Mouse (Mus musculus): ENCODE results near the gene Prr12. TPM values are rescaled to one million over a fixed set of nuclear protein-coding genes. Genes with fewer than 3 reads are reported as not detected.

The Prr12 gene
- polyA plus RNA-seq, 1 experiment from 2014 or later: 6.4 TPM

DNA sequence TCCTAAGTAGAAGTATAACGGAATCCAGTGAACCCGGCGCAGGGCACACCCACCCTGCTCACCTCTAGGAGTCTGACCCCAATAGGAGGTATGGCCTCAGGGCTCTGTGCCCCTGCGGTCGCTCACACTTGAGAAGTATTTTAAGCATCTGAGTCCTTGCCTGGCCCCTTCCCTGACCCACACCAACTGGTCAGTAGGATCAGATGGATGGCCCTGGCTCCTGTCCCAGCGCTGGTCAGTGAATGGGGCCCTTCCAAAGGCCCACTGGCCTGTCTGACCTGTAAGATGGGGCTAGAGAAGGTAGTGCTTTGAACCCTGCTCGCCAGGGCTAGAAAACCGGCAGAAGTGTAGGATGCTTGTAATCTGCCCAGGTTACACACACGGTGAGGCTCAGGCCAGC, 11.8 kb downstream of the Prr12 start:
- H3K27ac ChIP-seq (ENCODE audit: low read length): no peak overlapping the region
- H3K9ac ChIP-seq (replicated peaks; ENCODE audit: low read depth): no peak overlapping the region
- H3K4me3 ChIP-seq (ENCODE audit: low read depth, low read length): no peak overlapping the region
- no peak overlapping the region for H3K4me2 ChIP-seq (replicated peaks; ENCODE audit: low read depth, low read length)
- H3K27me3 ChIP-seq (replicated peaks; ENCODE audit: insufficient read depth, low read length): no peaks in the 10 kb centered on the region
- H3K9me3 ChIP-seq (ENCODE audit: low read length): no peaks in the 10 kb centered on the region
- ATAC-seq (no peak), DNase-seq (ENCODE audit: low spot score) (no peak)
- 93% methylated on average over 9 of the region's 9 CpGs for WGBS
- TF ChIP-seq CTCF (IDR thresholded peaks at IDR 0.05): no peak
- no peak for TF ChIP-seq EP300 (IDR thresholded peaks at IDR 0.05)
- H3K4me1 ChIP-seq (ENCODE audit: insufficient read depth, low read depth, low read length): no peaks in the 10 kb centered on the region
- peaks cover 18% of the 10 kb centered on the region for H3K36me3 ChIP-seq (ENCODE audit: insufficient read depth, low read length)

DNA sequence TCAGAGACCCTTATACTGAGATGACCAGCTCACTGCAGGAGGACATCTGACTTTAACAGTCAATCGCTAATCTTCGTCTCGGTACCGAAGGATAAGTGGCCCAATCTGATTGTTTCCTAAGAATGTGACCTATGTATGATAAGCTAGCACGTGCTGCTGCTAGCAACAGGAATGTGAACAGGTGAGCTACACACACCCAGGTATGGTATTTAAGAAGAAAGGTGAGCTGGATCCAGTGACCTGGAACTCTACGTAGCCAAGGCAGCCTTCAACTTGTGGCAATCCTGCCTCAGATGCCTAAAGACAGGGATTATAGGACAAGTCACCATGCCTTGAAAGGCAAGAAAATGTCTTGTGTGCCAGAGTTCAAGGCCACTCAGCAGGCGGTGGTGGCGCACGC, 14.3 kb downstream of the Prr12 start:
- Histone ChIP-seq H3K27me3 (replicated peaks; ENCODE audit: insufficient read depth, low read length) (no peaks in the 10 kb centered on the region), H3K4me2 (replicated peaks; ENCODE audit: low read depth, low read length) (no peak overlapping the region), H3K4me3 (ENCODE audit: low read depth, low read length) (no peak overlapping the region), H3K9me3 (ENCODE audit: low read length) (no peaks in the 10 kb centered on the region), H3K36me3 (ENCODE audit: insufficient read depth, low read length) (peaks cover 23% of the 10 kb centered on the region), H3K27ac (ENCODE audit: low read length) (0 out of 2 replicates have a peak overlapping the region, but pooled peaks have one; percentile 38), H3K4me1 (ENCODE audit: insufficient read depth, low read depth, low read length) (no peaks in the 10 kb centered on the region), H3K9ac (replicated peaks; ENCODE audit: low read depth) (no peak overlapping the region)
- TF ChIP-seq EP300 (IDR thresholded peaks at IDR 0.05) (peak; percentile 23; the same call in 1 of the 2 replicates), CTCF (IDR thresholded peaks at IDR 0.05) (no peak)
- ATAC-seq (peak; percentile 83), DNase-seq (ENCODE audit: low spot score) (peak; percentile 55)
- 81% methylated on average over 9 of the region's 9 CpGs for WGBS

DNA sequence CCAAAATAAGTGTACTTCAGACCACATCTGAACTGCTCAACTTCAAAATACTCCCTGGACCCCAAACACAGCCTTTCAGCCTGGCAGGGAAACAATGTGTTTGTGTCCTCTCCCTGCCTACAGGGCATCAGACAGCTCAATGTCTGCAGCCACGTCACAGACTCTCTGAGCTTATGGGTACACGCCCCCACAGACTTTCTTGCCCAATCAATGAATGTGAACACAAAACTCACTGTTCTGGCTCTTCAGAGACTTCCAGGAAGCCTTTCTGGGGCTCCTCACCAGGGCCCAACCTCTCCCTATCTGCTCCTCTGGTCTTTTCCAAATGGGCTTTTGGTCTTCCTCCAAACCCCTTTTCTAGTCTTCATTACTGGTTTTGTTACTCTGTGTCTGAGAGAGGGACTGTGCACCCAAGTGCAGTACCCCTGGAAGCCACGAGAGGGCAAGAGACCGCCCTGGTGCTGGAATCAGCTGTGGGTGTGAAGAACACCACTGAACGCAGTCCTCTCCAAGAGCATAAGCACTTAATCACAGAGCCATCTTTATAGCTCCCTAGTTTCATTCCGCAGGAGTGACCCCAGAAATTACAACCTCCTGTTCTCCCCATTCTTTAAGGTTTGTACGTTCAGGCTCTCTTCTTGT, 14.8 kb downstream of the Prr12 start:
- Histone ChIP-seq H3K9me3 (ENCODE audit: low read length) (no peaks in the 10 kb centered on the region), H3K4me1 (ENCODE audit: insufficient read depth, low read depth, low read length) (no peaks in the 10 kb centered on the region), H3K9ac (replicated peaks; ENCODE audit: low read depth) (no peak overlapping the region), H3K36me3 (ENCODE audit: insufficient read depth, low read length) (peaks cover 23% of the 10 kb centered on the region), H3K27me3 (replicated peaks; ENCODE audit: insufficient read depth, low read length) (no peaks in the 10 kb centered on the region), H3K4me3 (ENCODE audit: low read depth, low read length) (no peak overlapping the region), H3K4me2 (replicated peaks; ENCODE audit: low read depth, low read length) (no peak overlapping the region), H3K27ac (ENCODE audit: low read length) (0 out of 2 replicates have a peak overlapping the region, but pooled peaks have one; percentile 20)
- TF ChIP-seq EP300 (IDR thresholded peaks at IDR 0.05): no peak
- TF ChIP-seq CTCF (IDR thresholded peaks at IDR 0.05): peak; percentile 88
- WGBS: 57% methylated on average over 7 of the region's 7 CpGs
- ATAC-seq (peak; percentile 85), DNase-seq (ENCODE audit: low spot score) (peak; percentile 80)

DNA sequence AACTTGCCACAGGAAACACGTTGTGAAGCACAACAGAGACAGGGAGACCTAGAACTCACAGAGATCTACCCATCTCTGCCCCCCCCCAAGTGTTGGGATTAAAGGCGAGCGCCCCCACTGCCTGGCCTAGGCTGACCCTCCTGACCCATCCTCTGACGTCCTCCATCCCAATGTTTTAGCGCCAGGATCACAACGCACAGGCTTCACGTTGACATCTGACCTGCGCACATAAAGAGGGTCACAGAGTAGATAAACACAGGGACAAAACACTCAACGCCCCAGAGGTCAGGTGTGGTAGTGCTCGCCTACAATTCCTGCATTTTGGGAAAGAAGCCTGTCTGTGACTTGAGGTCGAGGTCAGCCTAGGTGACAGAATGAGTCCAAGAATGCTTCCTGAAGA, 16.0 kb downstream of the Prr12 start:
- Histone ChIP-seq H3K27ac (ENCODE audit: low read length) (no peak overlapping the region), H3K4me3 (ENCODE audit: low read depth, low read length) (no peak overlapping the region), H3K4me1 (ENCODE audit: insufficient read depth, low read depth, low read length) (no peaks in the 10 kb centered on the region), H3K9ac (replicated peaks; ENCODE audit: low read depth) (no peak overlapping the region), H3K36me3 (ENCODE audit: insufficient read depth, low read length) (peaks cover 30% of the 10 kb centered on the region), H3K27me3 (replicated peaks; ENCODE audit: insufficient read depth, low read length) (no peaks in the 10 kb centered on the region), H3K4me2 (replicated peaks; ENCODE audit: low read depth, low read length) (no peak overlapping the region), H3K9me3 (ENCODE audit: low read length) (no peaks in the 10 kb centered on the region)
- TF ChIP-seq EP300 (IDR thresholded peaks at IDR 0.05) (no peak), CTCF (IDR thresholded peaks at IDR 0.05) (no peak)
- DNase-seq (ENCODE audit: low spot score): no peak
- no peak for ATAC-seq
- 77% methylated on average over 11 of the region's 11 CpGs for WGBS

DNA sequence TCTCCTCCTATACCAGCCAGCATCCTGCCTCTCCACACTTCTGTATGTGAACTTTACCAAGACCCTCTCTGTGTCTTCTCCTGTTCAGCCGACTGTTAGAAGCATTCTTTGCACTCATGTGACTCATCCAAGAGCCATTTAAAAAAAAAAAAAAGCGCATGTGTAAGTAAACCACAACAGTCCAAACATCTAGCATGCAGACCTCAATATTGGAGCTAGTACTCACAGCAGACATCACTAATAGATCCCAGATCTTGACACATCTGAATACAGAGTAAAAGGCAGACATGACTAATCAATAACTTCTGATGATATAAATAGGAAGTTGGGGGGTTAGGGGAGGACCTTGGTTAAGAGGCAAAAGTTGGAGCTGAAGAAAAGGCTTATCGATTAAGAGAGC, 17.1 kb downstream of the Prr12 start:
- H3K4me1 ChIP-seq (ENCODE audit: insufficient read depth, low read depth, low read length): no peaks in the 10 kb centered on the region
- H3K36me3 ChIP-seq (ENCODE audit: insufficient read depth, low read length): peaks cover 34% of the 10 kb centered on the region
- DNase-seq (ENCODE audit: low spot score) (no peak), ATAC-seq (no peak)
- H3K27ac ChIP-seq (ENCODE audit: low read length): no peak overlapping the region
- no peak for TF ChIP-seq CTCF (IDR thresholded peaks at IDR 0.05)
- TF ChIP-seq EP300 (IDR thresholded peaks at IDR 0.05): no peak
- H3K9ac ChIP-seq (replicated peaks; ENCODE audit: low read depth): no peak overlapping the region
- 84% methylated on average over 3 of the region's 3 CpGs for WGBS
- H3K4me2 ChIP-seq (replicated peaks; ENCODE audit: low read depth, low read length): no peak overlapping the region
- no peaks in the 10 kb centered on the region for H3K9me3 ChIP-seq (ENCODE audit: low read length)
- H3K27me3 ChIP-seq (replicated peaks; ENCODE audit: insufficient read depth, low read length): no peaks in the 10 kb centered on the region
- no peak overlapping the region for H3K4me3 ChIP-seq (ENCODE audit: low read depth, low read length)

DNA sequence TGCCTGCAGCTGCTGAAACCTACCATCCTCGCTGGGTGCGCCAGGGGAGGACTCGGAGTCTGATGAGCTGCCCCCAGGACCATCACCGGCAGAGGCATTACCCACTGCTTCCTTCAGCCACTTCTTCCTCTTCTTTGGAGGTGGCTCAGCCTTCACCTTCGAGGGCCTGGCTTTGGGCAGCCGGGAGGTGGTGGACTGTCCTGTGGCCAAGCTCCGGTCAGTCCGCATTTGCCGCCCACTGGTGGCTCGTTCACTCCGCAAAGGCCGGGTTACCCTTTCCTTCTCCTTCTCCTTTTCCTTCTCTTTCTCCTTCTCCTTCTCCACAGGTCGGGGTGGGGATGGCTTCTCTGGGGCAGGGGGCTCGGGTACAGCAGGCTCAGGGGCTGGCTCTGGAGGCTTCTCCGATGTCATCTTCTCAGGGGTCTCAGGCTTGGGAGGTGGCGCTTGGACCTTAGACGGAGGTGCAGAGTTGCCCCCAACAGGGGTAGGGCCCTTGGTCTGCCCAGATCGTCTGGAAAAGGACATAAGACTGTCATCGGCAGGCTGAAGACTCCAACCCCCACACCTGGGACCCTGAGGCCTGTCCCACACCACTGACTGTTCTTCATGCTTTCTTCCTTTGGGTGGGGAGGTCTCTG, 18.8 kb downstream of the Prr12 start:
- no peaks in the 10 kb centered on the region for H3K4me1 ChIP-seq (ENCODE audit: insufficient read depth, low read depth, low read length)
- ATAC-seq (no peak), DNase-seq (ENCODE audit: low spot score) (no peak)
- no peaks in the 10 kb centered on the region for H3K27me3 ChIP-seq (replicated peaks; ENCODE audit: insufficient read depth, low read length)
- no peak overlapping the region for H3K9ac ChIP-seq (replicated peaks; ENCODE audit: low read depth)
- WGBS: 93% methylated on average over 19 of the region's 19 CpGs
- H3K9me3 ChIP-seq (ENCODE audit: low read length): no peaks in the 10 kb centered on the region
- TF ChIP-seq EP300 (IDR thresholded peaks at IDR 0.05): no peak
- H3K36me3 ChIP-seq (ENCODE audit: insufficient read depth, low read length): peaks cover 38% of the 10 kb centered on the region
- no peak overlapping the region for H3K4me2 ChIP-seq (replicated peaks; ENCODE audit: low read depth, low read length)
- H3K4me3 ChIP-seq (ENCODE audit: low read depth, low read length): no peak overlapping the region
- no peak overlapping the region for H3K27ac ChIP-seq (ENCODE audit: low read length)
